Mouse (Mus musculus) lung, postnatal 0 days (tissue): Measurements from ENCODE around the gene Adcy10.

Experiments used
- CTCF ChIP-seq: IDR thresholded peaks from 2 replicates; pipeline ENCODE4 v1.5.1; 2016; ENCODE audit warnings: antibody characterized with exemption, mild to moderate bottlenecking
- EP300 ChIP-seq: IDR thresholded peaks from 2 replicates; pipeline ENCODE4 v1.6.1; 2016; ENCODE audit warnings: antibody characterized with exemption, mild to moderate bottlenecking, control low read depth

DNA sequence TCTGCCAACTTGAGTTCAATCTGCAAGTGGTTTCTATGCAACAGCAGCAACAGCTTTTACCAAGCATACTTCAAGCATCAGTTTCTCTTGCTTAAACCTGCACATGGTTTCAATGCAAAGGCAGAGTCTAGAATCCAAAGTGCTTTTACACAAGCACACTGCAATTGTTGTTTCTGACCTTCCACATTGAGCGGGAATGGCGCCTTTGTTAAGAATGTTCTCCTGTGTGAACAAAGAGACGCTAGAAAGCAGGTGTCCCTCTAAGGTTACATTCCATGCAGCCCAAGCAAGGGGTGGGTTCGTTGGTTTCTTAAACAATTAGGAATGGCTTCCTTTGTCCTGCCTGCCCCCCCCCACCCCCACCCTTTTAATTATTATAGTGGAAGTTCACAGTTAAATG is 128.9 kb downstream of the Adcy10 start:
- TF ChIP-seq EP300: no peak
- TF ChIP-seq CTCF: no peak
